In the genomic region with DNA sequence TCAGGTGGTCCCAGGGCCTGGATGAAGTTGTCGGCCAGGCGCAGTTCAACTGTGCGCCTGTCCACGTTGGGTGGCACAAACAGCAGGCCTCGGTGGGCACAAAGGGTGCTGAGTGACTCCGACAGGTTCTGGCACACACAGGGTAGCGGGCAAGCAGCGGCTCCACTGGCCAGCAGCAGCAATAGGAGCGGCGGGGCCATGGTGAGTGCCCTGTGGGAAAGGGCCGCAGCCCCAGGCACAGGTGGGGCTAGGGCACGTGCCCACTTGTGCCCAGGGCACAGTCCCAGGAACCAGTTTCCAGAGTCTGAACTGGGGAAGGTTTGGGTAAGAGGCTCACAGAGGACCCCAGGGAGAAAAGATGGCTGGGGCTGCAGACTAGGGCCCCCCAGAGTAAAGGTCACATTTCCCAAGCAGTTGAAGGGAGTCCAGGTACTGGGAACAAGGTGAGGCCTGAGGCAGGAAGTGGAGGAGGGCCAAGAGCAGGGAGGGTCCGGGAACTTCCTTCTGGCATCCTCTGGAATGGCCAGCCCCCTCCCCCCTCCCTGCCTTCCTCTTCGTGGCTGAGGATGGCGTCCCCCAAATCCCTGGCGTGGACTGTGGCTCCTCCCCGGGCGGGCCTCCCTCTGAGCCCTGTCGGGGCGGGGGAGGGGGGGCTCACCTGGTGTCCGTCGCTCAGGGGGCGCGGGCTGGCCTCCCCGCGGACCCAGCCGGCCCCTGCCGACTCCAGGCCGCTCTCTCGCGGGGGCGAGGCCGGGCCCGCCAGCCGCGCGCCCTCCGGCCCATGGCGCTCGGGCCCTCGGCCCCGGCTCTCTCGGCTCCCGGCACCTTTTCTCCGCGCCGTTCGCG, we compare ENCODE assay signal across 8 mouse cellular contexts. TPM values are rescaled to one million over a fixed set of nuclear protein-coding genes. Genes with fewer than 3 reads are reported as not detected.
DNase-seq lines count a peak whose midpoint lies in the region; ATAC-seq and TF ChIP-seq lines count a peak whose summit lies in the region.

No protein-coding gene starts in this region.

- peaks cover 10% of the 10 kb centered on the region; the same call in 1 of the 2 replicates for H3K4me1 ChIP-seq in hindbrain, embryonic 11.5 days (replicated peaks; ENCODE audit: control insufficient read depth, insufficient read depth, low read length)
- H3K4me1 ChIP-seq in liver, embryonic 14.5 days (replicated peaks; ENCODE audit: control insufficient read depth in 2 of 2, insufficient read depth in 2 of 2, low read length in 1 of 2): peaks cover 4 to 9% of the 10 kb centered on the region in 2 experiments; a peak in 3 of 4 replicates
- H3K4me1 ChIP-seq in stomach, embryonic 15.5 days: peaks cover 34% of the 10 kb centered on the region

- TF ChIP-seq EP300 in liver, embryonic 14.5 days (IDR thresholded peaks at IDR 0.05; ENCODE audit: low read depth): no peak

- 19% methylated on average over 41 of the region's 49 CpGs for WGBS in hindbrain, embryonic 11.5 days
- 27% methylated on average over 37 of the region's 49 CpGs for WGBS in liver, embryonic 14.5 days (ENCODE audit: insufficient replicate concordance)
- WGBS in stomach, embryonic 15.5 days: 24% methylated on average over 37 of the region's 49 CpGs

- peak overlapping the region; percentile 93 for H3K4me3 ChIP-seq in hindbrain, embryonic 11.5 days (ENCODE audit: low read depth, low read length)
- H3K4me3 ChIP-seq in liver, embryonic 14.5 days (ENCODE audit: insufficient read depth in 1 of 2, low read depth in 2 of 2, low read length in 2 of 2): peak overlapping the region; percentile 51 to 61
- H3K4me3 ChIP-seq in stomach, embryonic 15.5 days (replicated peaks): peak overlapping the region; percentile 90

- peak overlapping the region; percentile 85 for H3K27ac ChIP-seq in hindbrain, embryonic 11.5 days (ENCODE audit: low read depth, low read length)
- H3K27ac ChIP-seq in liver, embryonic 14.5 days: no peak overlapping the region
- peak overlapping the region; percentile 91 for H3K27ac ChIP-seq in stomach, embryonic 15.5 days

- TF ChIP-seq CTCF in liver, embryonic 14.5 days (IDR thresholded peaks at IDR 0.05; ENCODE audit: low read depth): 0 out of 2 replicates have a peak, but pooled peaks have one; percentile 1

- 0 out of 2 replicates have a peak, but pooled peaks have one; percentile 15 for ATAC-seq in hindbrain, embryonic 11.5 days (ENCODE audit: low FRiP score)
- no peak for ATAC-seq in liver, embryonic 14.5 days (ENCODE audit: insufficient read depth)
- peak; percentile 8; the same call in 1 of the 2 replicates for ATAC-seq in stomach, embryonic 15.5 days (ENCODE audit: insufficient read depth, low FRiP score, low read depth)

- no peaks in the 10 kb centered on the region for H3K9me3 ChIP-seq in hindbrain, embryonic 11.5 days (ENCODE audit: control insufficient read depth, low read length)
- H3K9me3 ChIP-seq in liver, embryonic 14.5 days (ENCODE audit: control insufficient read depth, low read length): no peaks in the 10 kb centered on the region
- H3K9me3 ChIP-seq in stomach, embryonic 15.5 days: no peaks in the 10 kb centered on the region

- no peaks in the 10 kb centered on the region for H3K27me3 ChIP-seq in hindbrain, embryonic 11.5 days (ENCODE audit: control insufficient read depth, insufficient read depth, low read length)
- H3K27me3 ChIP-seq in liver, embryonic 14.5 days (ENCODE audit: control insufficient read depth, insufficient read depth, low read length): peaks cover 5% of the 10 kb centered on the region
- H3K27me3 ChIP-seq in stomach, embryonic 15.5 days (replicated peaks): no peaks in the 10 kb centered on the region

- peak overlapping the region; percentile 97 for H3K9ac ChIP-seq in hindbrain, embryonic 11.5 days (ENCODE audit: low read depth, low read length)
- peak overlapping the region; percentile 62 for H3K9ac ChIP-seq in liver, embryonic 14.5 days (replicated peaks)
- peak overlapping the region; percentile 69 for H3K9ac ChIP-seq in stomach, embryonic 15.5 days

- DNase-seq in lung, adult 18-20 months: peak; percentile 39 to 58
- no peak for DNase-seq in lung, postnatal 10 days
- DNase-seq in cerebellum, postnatal 10 days: peak; percentile 65 to 68
- peak; percentile 62 for DNase-seq in hindbrain, embryonic 11.5 days (ENCODE audit: low spot score)
- DNase-seq in liver, embryonic 14.5 days (ENCODE audit: low read depth in 3 of 3, low spot score in 3 of 3): no peak
- no peak for DNase-seq in left cerebral cortex, adult 11 months (ENCODE audit: low spot score)
- no peak for DNase-seq in adrenal gland, adult 18-20 months (ENCODE audit: low spot score in 2 of 2)

- no peaks in the 10 kb centered on the region for H3K36me3 ChIP-seq in hindbrain, embryonic 11.5 days (ENCODE audit: control insufficient read depth, insufficient read depth, low read length)
- no peaks in the 10 kb centered on the region for H3K36me3 ChIP-seq in liver, embryonic 14.5 days (replicated peaks; ENCODE audit: control insufficient read depth, insufficient read depth, low read depth)
- H3K36me3 ChIP-seq in stomach, embryonic 15.5 days: peaks cover 18% of the 10 kb centered on the region

- peak overlapping the region; percentile 83 for H3K4me2 ChIP-seq in hindbrain, embryonic 11.5 days (replicated peaks; ENCODE audit: low read depth, low read length)
- peak overlapping the region; percentile 94 for H3K4me2 ChIP-seq in liver, embryonic 14.5 days (ENCODE audit: low read depth)
- peak overlapping the region; percentile 84 for H3K4me2 ChIP-seq in stomach, embryonic 15.5 days

RNA-seq across cellular contexts. Expression of a gene that starts 0.9 kb away (rescaled TPM):
- 7.7 and 9.0 TPM in 2 replicates for polyA plus RNA-seq in hindbrain, embryonic 11.5 days (2014; fragmentation: Nextera tagmentation; extraction: Ambion mirVana)
- polyA plus RNA-seq in liver, embryonic 14.5 days (2012; rRNA removed): 2.1 and 2.6 TPM in 2 replicates
- polyA plus RNA-seq in liver, embryonic 14.5 days (2014; fragmentation: Nextera tagmentation; extraction: Ambion mirVana): 0.42 and 0.64 TPM in 2 replicates
- 5.7 and 6.1 TPM in 2 replicates for polyA plus RNA-seq in stomach, embryonic 15.5 days (2015; fragmentation: Nextera tagmentation; extraction: Ambion mirVana)
- total RNA-seq in adrenal gland, adult 18-20 months (2021): 1 to 10 TPM; 4.4 to 7.7 TPM

RNA-seq across cellular contexts. Expression of a gene that starts 10.9 kb away (rescaled TPM):
- polyA plus RNA-seq in hindbrain, embryonic 11.5 days (2014; fragmentation: Nextera tagmentation; extraction: Ambion mirVana): 59.8 and 64.4 TPM in 2 replicates
- polyA plus RNA-seq in liver, embryonic 14.5 days (2012; rRNA removed): 20.0 and 26.7 TPM in 2 replicates
- 23.6 and 25.2 TPM in 2 replicates for polyA plus RNA-seq in liver, embryonic 14.5 days (2014; fragmentation: Nextera tagmentation; extraction: Ambion mirVana)
- 66.1 and 66.8 TPM in 2 replicates for polyA plus RNA-seq in stomach, embryonic 15.5 days (2015; fragmentation: Nextera tagmentation; extraction: Ambion mirVana)
- total RNA-seq in adrenal gland, adult 18-20 months (2021): 10 to 100 TPM; 34.1 to 38.1 TPM

Comparison
In these comparisons a context has a peak if more than half of its experiments do, and no peak if none do; other contexts are left out.
1. DNase-seq: peak in lung, adult 18-20 months (2 of 2), cerebellum, postnatal 10 days (2 of 2) and hindbrain, embryonic 11.5 days (single experiment); none in lung, postnatal 10 days (single experiment), liver, embryonic 14.5 days (0 of 3), left cerebral cortex, adult 11 months (single experiment) and adrenal gland, adult 18-20 months (0 of 2).
2. Peak in every context shown above with its lines, with median percentiles within 50 percentile points of each other: H3K4me2 ChIP-seq, H3K4me3 ChIP-seq and H3K9ac ChIP-seq.